Mouse (Mus musculus) embryonic facial prominence, embryonic 11.5 days (tissue): ENCODE results near the gene Gm17783. TPM values are rescaled to one million over a fixed set of nuclear protein-coding genes. Genes with fewer than 3 reads are reported as not detected.
"Not testable (repeated sequence)": the region's sequence is repeated elsewhere in the genome, so short reads cannot be mapped to it uniquely, and the experiment has no call there.

ENCODE experiments used
- ATAC-seq: fragments of 200-750 bp; cut with Nextera tagmentation; replicated peaks from 2 replicates; pipeline ENCODE4 v1.8.0; 2017; ENCODE audit warnings: low read depth; ENCODE audit not compliant: insufficient number of reproducible peaks, low FRiP score, low TSS enrichment
- DNase-seq: peaks from one replicate; pipeline ENCODE4 v3.0.0-alpha.2; 2015; ENCODE audit warnings: low spot score
- H3K27ac ChIP-seq: fragments of 300-500 bp; sonication (generic); replicated peaks from 2 replicates; pipeline ENCODE4 v1.5.1; 2014; ENCODE audit warnings: mild to moderate bottlenecking, low read depth, low read length, control low read depth
- H3K27me3 ChIP-seq: fragments of 300-500 bp; sonication (generic); 2 replicates; pipeline ENCODE4 v1.6.1; 2014; ENCODE audit warnings: mild to moderate bottlenecking, low read length, moderate library complexity, mixed read lengths; ENCODE audit not compliant: control insufficient read depth, insufficient read depth
- H3K36me3 ChIP-seq: fragments of 300-500 bp; sonication (generic); replicated peaks from 2 replicates; pipeline ENCODE4 v1.6.1; 2014; ENCODE audit warnings: low read depth, mild to moderate bottlenecking, low read length, moderate library complexity, mixed read lengths; ENCODE audit not compliant: control insufficient read depth, insufficient read depth
- H3K4me1 ChIP-seq: fragments of 300-500 bp; sonication (generic); 2 replicates; pipeline ENCODE4 v1.6.1; 2014; ENCODE audit warnings: low read length, mixed read lengths; ENCODE audit not compliant: control insufficient read depth, insufficient read depth
- H3K4me2 ChIP-seq: fragments of 300-500 bp; sonication (generic); 2 replicates; pipeline ENCODE4 v1.6.1; 2014; ENCODE audit warnings: low read depth, mild to moderate bottlenecking, control low read depth, low read length, moderate library complexity
- H3K4me3 ChIP-seq: fragments of 300-500 bp; sonication (generic); 2 replicates; pipeline ENCODE4 v1.5.1; 2014; ENCODE audit warnings: low read depth, low read length, control low read depth
- H3K9ac ChIP-seq: fragments of 300-500 bp; sonication (generic); replicated peaks from 2 replicates; pipeline ENCODE4 v1.6.1; 2014; ENCODE audit warnings: mild to moderate bottlenecking, control low read depth, low read length
- H3K9me3 ChIP-seq: fragments of 300-500 bp; sonication (generic); replicated peaks from 2 replicates; pipeline ENCODE4 v1.6.1; 2016; ENCODE audit warnings: mild to moderate bottlenecking, low read length, inconsistent platforms, mixed read lengths; ENCODE audit not compliant: control insufficient read depth
- WGBS: fragments of 180-500 bp; shearing (Covaris S2); extraction: QIAGEN DNeasy Blood & Tissue Kit; methylation state at CpG from one replicate; pipeline ENCODE4 v1.1.7; 2014; 5-methylcytosine and 5-hydroxymethylcytosine counted together
- polyA plus RNA-seq: library from polyadenylated mRNA; unstranded; fragments of >200 nt; fragmentation: Nextera tagmentation; extraction: Ambion mirVana; gene quantifications from 2 replicates; pipeline ENCODE4 v1.2.1, GENCODE M21; 2014

Gene Gm17783
- polyA plus RNA-seq, 1 experiment from 2014 or later, result not detected

DNA sequence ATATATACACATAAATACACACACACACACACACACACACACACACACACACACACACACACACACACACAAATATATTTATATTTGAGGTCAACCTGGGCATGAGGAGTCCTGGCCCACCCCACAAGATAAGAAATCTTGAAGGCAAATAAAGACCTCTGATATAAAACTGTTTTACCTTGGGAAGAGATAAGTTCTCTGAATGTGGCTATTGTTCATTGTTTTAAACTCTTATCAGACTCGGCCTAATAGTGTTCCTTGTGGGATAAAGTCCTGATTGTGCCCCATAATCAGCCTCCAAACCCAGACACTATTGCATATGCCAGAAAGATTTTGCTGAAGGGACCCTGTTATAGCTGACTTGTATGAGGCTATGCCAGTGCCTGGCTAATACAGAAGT lies 6.5 kb upstream of the Gm17783 start:
- not testable (repeated sequence) for H3K4me1 ChIP-seq, H3K27ac ChIP-seq, H3K4me3 ChIP-seq, H3K36me3 ChIP-seq, DNase-seq, H3K9ac ChIP-seq, ATAC-seq, H3K27me3 ChIP-seq, H3K4me2 ChIP-seq, H3K9me3 ChIP-seq
- 63% methylated on average over 1 of the region's 1 CpGs for WGBS

DNA sequence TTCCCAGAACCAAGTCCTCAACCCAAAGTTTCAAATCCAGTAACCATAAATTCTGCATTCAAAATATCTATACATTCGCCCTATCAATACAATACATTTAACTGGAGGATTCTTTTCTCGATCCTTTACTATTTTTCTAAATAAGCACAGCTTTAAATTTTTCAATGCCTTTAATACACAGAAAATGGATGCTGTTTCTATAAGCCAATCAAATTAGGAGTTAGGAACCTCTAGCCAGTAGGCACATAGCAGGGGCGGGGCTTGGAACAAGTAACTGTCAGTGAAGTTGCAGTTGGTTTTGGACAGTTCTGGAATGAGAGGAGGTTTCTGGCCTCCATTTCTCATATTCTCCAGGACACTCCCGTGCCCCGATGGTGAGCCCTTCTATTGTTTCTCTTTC lies 3.2 kb upstream of the Gm17783 start, which contains the start of gene Slc9c1:
TSS of gene Slc9c1 (plus strand) at position 301 of the 400 bp plus-strand sequence.
- H3K4me2 ChIP-seq, result no peak within 1 kb of the TSS
- 91% methylated on average over 5 of the region's 5 CpGs for WGBS
- H3K27ac ChIP-seq, result no peak within 1 kb of the TSS
- H3K9me3 ChIP-seq, result no peaks in the 10 kb centered on the region
- no peak for DNase-seq
- no peaks in the 10 kb centered on the region for H3K4me1 ChIP-seq
- no peak for ATAC-seq
- H3K9ac ChIP-seq, result no peak within 1 kb of the TSS
- H3K27me3 ChIP-seq, result no peaks in the 10 kb centered on the region
- no peaks in the 10 kb centered on the region for H3K36me3 ChIP-seq
- no peak within 1 kb of the TSS for H3K4me3 ChIP-seq

DNA sequence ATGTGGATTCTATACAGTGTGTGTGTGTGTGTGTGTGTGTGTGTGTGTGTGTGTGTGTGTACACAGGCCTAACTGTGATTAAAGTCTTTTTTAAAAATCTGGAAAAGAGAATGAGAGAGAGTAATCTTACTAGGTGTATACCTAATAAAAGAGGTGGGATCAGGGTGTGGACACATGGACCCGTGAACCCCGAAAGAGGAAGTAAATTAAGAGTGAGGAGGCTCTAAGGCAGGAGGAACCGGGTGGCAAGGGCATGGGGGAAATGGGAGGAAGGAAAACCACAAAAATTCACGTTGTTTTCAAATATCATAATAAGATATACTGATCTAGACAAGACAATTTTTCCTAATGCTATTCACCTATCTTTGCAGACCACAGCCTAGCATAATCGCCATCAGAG lies 6.3 kb downstream of the Gm17783 start:
- Histone ChIP-seq H3K9ac (no peak overlapping the region), H3K4me2 (no peak overlapping the region), H3K36me3 (no peaks in the 10 kb centered on the region), H3K4me1 (no peaks in the 10 kb centered on the region), H3K9me3 (no peaks in the 10 kb centered on the region), H3K27me3 (no peaks in the 10 kb centered on the region), H3K4me3 (no peak overlapping the region), H3K27ac (no peak overlapping the region)
- WGBS, result 85% methylated on average over 5 of the region's 5 CpGs
- ATAC-seq (no peak), DNase-seq (no peak)

DNA sequence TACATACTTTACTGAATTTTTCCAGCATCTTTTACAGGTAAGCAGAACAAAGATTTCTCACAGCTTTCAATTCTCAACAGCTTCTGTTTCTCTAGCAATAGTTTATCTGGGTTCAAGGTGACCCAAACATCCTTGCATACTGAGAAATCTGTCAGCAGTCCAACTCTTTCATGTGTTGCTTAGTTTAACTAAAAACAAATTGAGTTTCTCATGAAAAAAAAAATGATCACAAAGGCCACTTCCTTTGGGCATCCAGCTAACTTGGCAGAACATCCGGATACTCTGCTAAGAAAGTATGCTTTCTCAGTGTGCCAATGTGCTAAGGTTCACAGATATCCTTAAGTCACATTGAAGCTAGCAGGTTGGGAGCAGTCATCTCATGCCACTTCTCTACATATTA lies 36.5 kb downstream of the Gm17783 start:
- ATAC-seq, result no peak

DNA sequence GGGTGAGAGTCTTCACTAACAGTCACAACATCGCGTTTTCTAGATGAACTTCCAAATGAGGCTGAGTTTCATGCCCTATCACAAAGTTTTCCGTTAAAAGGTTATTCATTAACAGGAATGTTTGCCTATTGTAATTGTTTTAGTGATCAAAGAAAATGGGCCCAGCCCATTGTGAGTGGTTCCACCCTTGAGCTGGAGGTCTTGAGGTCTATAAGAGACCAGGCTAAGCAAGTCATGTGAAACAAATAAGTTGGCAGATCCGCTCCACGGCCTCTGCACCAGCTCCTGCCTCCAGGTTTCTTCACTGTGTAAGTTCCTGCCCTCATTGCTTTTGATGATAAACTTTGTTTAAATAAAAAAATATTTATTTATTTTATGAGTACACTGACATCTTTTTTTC lies 38.9 kb downstream of the Gm17783 start, which contains the start of gene Gm609:
TSS of gene Gm609 (minus strand) at position 43 of the 400 bp plus-strand sequence.
- Histone ChIP-seq H3K27ac (no peak within 1 kb of the TSS), H3K27me3 (no peaks in the 10 kb centered on the region), H3K4me3 (no peak within 1 kb of the TSS), H3K9ac (no peak within 1 kb of the TSS), H3K4me2 (no peak within 1 kb of the TSS), H3K36me3 (no peaks in the 10 kb centered on the region), H3K4me1 (no peaks in the 10 kb centered on the region), H3K9me3 (no peaks in the 10 kb centered on the region)
- ATAC-seq, result no peak
- WGBS, result 80% methylated on average over 5 of the region's 5 CpGs
- no peak for DNase-seq

More for the DNA sequence above, 36.5 kb downstream of the Gm17783 start:
- WGBS, result 78% methylated on average over 1 of the region's 1 CpGs
- no peak for DNase-seq
- Histone ChIP-seq H3K4me1 (no peaks in the 10 kb centered on the region), H3K9me3 (no peaks in the 10 kb centered on the region), H3K9ac (no peak overlapping the region), H3K4me3 (no peak overlapping the region), H3K27me3 (no peaks in the 10 kb centered on the region), H3K4me2 (no peak overlapping the region), H3K27ac (no peak overlapping the region), H3K36me3 (no peaks in the 10 kb centered on the region)

DNA sequence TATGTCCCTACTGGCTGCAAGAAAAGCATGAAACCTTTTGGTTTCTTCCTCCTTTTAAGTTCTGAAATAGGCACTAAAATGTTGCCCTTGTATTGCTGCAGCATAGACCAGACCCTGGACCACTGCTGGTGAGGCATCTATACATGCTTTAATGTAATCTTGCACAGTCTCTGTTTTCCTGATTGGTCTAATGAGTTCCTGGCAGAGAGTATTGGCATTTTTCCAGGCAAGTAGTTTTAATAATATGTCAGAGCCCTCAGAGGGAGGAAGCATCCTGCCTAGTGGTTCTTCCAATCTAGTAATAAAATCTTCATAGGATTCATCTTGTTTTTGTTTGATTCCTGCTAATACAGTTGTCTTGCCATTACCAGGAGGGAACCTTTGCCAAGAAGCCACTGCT lies 54.9 kb downstream of the Gm17783 start:
- Histone ChIP-seq H3K4me1 (no peaks in the 10 kb centered on the region), H3K27me3 (no peaks in the 10 kb centered on the region), H3K27ac (no peak overlapping the region), H3K9ac (no peak overlapping the region), H3K4me3 (no peak overlapping the region), H3K4me2 (no peak overlapping the region), H3K36me3 (no peaks in the 10 kb centered on the region), H3K9me3 (no peaks in the 10 kb centered on the region)
- no peak for ATAC-seq
- no peak for DNase-seq

DNA sequence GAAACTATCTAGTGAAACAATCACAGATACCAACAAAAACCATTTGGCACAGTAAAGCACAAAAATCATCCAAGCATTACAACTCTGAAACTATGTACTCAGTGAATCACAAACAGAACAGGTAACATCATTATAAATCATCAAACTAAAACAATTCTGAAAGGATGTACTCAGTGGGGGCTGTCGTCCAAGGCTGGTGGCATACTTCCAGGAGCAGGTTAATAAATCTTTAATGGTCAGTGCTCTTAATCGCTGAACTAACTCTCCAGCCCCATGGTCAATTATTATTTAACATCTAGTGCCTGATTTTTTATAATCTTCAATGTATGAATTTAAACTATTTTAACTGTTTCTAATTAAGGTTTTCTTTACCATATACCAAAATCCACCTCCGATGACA lies 60.0 kb downstream of the Gm17783 start:
- not testable (repeated sequence) for DNase-seq, ATAC-seq, H3K9me3 ChIP-seq, H3K36me3 ChIP-seq, H3K4me3 ChIP-seq, H3K4me2 ChIP-seq, H3K9ac ChIP-seq, H3K27ac ChIP-seq, H3K27me3 ChIP-seq, H3K4me1 ChIP-seq
- 86% methylated on average over 3 of the region's 3 CpGs for WGBS
